Mouse (Mus musculus) adrenal gland, postnatal 4 days (tissue): ENCODE results near the gene Prr12. TPM values are rescaled to one million over a fixed set of nuclear protein-coding genes. Genes with fewer than 3 reads are reported as not detected.

Source experiments
- microRNA-seq: library from miRNA; unstranded; fragments of <30 nt; microRNA quantifications from one replicate; pipeline ENCODE4 v1.2.0, GENCODE M21; 2021
- total RNA-seq, 2 experiments: library from RNA; stranded (reverse); gene quantifications; 2 replicates each; pipeline ENCODE4 v1.2.3; 2021

Gene Prr12
- total RNA-seq, 2 experiments from 2014 or later: 76.4 to 85.1 TPM

Small RNAs within 50 kb of the gene (microRNA-seq; reads per million reads assigned to microRNA genes)
- gene Mir7054: 1.6 reads per million

Other genes with a start within 250 kb of the Prr12 start
- gene Nup62, start 236.8 kb downstream of the Prr12 start, total RNA-seq: 10 to 100 TPM; 60.1 to 65.5 TPM
- gene Il4i1, start 236.5 kb downstream of the Prr12 start, total RNA-seq: 1 to 10 TPM; 1.1 to 1.8 TPM
- gene Atf5, start 236.2 kb downstream of the Prr12 start, total RNA-seq: 100 to 1,000 TPM in 1 of 2 experiments, 10 to 100 TPM in 1; 59.8 to 104 TPM
- gene Akt1s1, start 203.9 kb downstream of the Prr12 start, total RNA-seq: 100 to 1,000 TPM; 119 to 134 TPM
- gene Tbc1d17, start 203.8 kb downstream of the Prr12 start, total RNA-seq: 10 to 100 TPM; 87.9 to 92.0 TPM
- 10 to 100 TPM; 50.8 to 54.6 TPM for gene Pnkp, start 195.7 kb downstream of the Prr12 start, total RNA-seq
- 100 to 1,000 TPM; 385 to 394 TPM for gene Ptov1, start 183.1 kb downstream of the Prr12 start, total RNA-seq
- 100 to 1,000 TPM; 117 to 121 TPM for gene Med25, start 160.2 kb downstream of the Prr12 start, total RNA-seq
- gene Fuz, start 156.8 kb downstream of the Prr12 start, total RNA-seq: 10 to 100 TPM; 24.6 to 26.7 TPM
- 100 to 1,000 TPM in 1 of 2 experiments, 10 to 100 TPM in 1; 99.9 to 107 TPM for gene Ap2a1, start 123.4 kb downstream of the Prr12 start, total RNA-seq
- under 1 TPM in 1 of 2 experiments, not detected in 1; 0.39 TPM for gene Tsks, start 109.7 kb downstream of the Prr12 start, total RNA-seq
- gene Cpt1c, start 78.0 kb downstream of the Prr12 start, total RNA-seq: 10 to 100 TPM; 28.0 to 31.1 TPM
- gene Prmt1, start 66.3 kb downstream of the Prr12 start, total RNA-seq: 100 to 1,000 TPM; 380 to 390 TPM
- gene Irf3, start 55.2 kb downstream of the Prr12 start, total RNA-seq: 100 to 1,000 TPM; 106 to 111 TPM
- gene Bcl2l12, start 54.2 kb downstream of the Prr12 start, total RNA-seq: 10 to 100 TPM; 23.8 to 28.5 TPM
- 100 to 1,000 TPM; 114 TPM for gene Scaf1, start 36.5 kb downstream of the Prr12 start, total RNA-seq
- gene Rras, start 34.9 kb downstream of the Prr12 start, total RNA-seq: 10 to 100 TPM; 58.9 to 59.7 TPM
- 10 to 100 TPM; 61.1 to 71.2 TPM for gene Nosip, start 9.5 kb upstream of the Prr12 start, total RNA-seq
- 10 to 100 TPM; 17.9 to 18.6 TPM for gene Prrg2, start 9.8 kb upstream of the Prr12 start, total RNA-seq
- 10 to 100 TPM; 77.0 to 81.8 TPM for gene Rcn3, start 39.3 kb upstream of the Prr12 start, total RNA-seq
- 100 to 1,000 TPM in 1 of 2 experiments, 10 to 100 TPM in 1; 98.0 to 104 TPM for gene Fcgrt, start 51.0 kb upstream of the Prr12 start, total RNA-seq
- gene Rps11, start 71.6 kb upstream of the Prr12 start, total RNA-seq: 1,000 to 10,000 TPM; 1,454 to 1,477 TPM
- gene Rpl13a, start 75.9 kb upstream of the Prr12 start, total RNA-seq: 1,000 to 10,000 TPM; 2,237 to 2,371 TPM
- not detected for gene Gm45713, start 83.3 kb upstream of the Prr12 start, total RNA-seq
- 10 to 100 TPM; 18.8 to 23.1 TPM for gene Flt3l, start 83.6 kb upstream of the Prr12 start, total RNA-seq
- gene Pih1d1, start 101.4 kb upstream of the Prr12 start, total RNA-seq: 10 to 100 TPM; 60.7 to 65.2 TPM
- 10 to 100 TPM; 76.4 to 90.1 TPM for gene Aldh16a1, start 101.7 kb upstream of the Prr12 start, total RNA-seq
- 1 to 10 TPM in 1 of 2 experiments, under 1 TPM in 1; 0.31 to 1.9 TPM for gene Slc17a7, start 111.1 kb upstream of the Prr12 start, total RNA-seq
- not detected for gene Gfy, start 126.7 kb upstream of the Prr12 start, total RNA-seq
- gene Pth2, start 128.1 kb upstream of the Prr12 start, total RNA-seq: not detected
- gene Ccdc155, start 152.0 kb upstream of the Prr12 start, total RNA-seq: under 1 TPM; 0.31 to 0.84 TPM
- gene Dkkl1, start 159.3 kb upstream of the Prr12 start, total RNA-seq: under 1 TPM in 1 of 2 experiments, not detected in 1; 0.78 TPM
- 10 to 100 TPM; 45.1 to 67.8 TPM for gene Tead2, start 162.9 kb upstream of the Prr12 start, total RNA-seq
- 1 to 10 TPM; 4.1 to 6.2 TPM for gene Cd37, start 186.2 kb upstream of the Prr12 start, total RNA-seq
- gene Slc6a16, start 188.2 kb upstream of the Prr12 start, total RNA-seq: under 1 TPM in 1 of 2 experiments, not detected in 1; 0.28 TPM
- gene Slc6a21, start 224.6 kb upstream of the Prr12 start, total RNA-seq: not detected